ENCODE assay signal across 14 mouse cellular contexts in the genomic region with DNA sequence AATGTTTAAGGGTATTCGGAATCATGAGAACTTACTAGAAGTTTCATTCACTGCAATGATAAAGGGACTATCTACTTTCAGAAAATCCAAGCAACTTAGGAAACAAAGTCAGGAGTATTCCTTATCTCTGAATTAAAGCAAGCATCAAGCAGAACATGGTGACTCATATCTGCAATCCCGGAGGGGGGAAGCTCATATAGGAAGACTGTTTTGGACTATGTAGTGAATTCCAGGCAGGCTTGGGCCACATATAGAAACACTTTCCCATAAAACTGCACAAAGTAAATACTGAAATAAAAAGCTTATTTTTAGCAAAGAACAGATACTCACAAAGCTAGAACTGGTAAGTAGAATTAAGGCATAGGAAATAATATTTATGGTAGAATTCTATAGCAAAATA.
"Had no signal": no experiment of that assay in that cellular context is flagged by ENCODE, and none has a peak within 500 bp of the region (broad histone marks: within the 10 kb centered on the region; RNA-seq: fewer than 3 reads in every experiment).

No protein-coding gene starts in this region.

- ATAC-seq: intestine, embryonic 15.5 days; liver, embryonic 12.5 days; midbrain, embryonic 13.5 days; midbrain, embryonic 16.5 days had no signal

- DNase-seq: kidney, adult 11 months; kidney, adult 9 months; kidney, postnatal 14 days; kidney, postnatal 4 days; liver; lung, adult 18-20 months; lung, postnatal 10 days; lung, postnatal 36 days; retina, postnatal 1 day; thymus, postnatal 25 days had no signal
